ENCODE assay signal across 35 mouse cellular contexts in genomic region chr7:142391108-142391507, GRCm38 (mm10). TPM values are rescaled to one million over a fixed set of nuclear protein-coding genes. Genes with fewer than 3 reads are reported as not detected.
DNase-seq lines count a peak whose midpoint lies in the region; ATAC-seq and TF ChIP-seq lines count a peak whose summit lies in the region.
"Had no signal": no experiment of that assay in that cellular context is flagged by ENCODE, and none has a peak within 500 bp of the region (broad histone marks: within the 10 kb centered on the region; RNA-seq: fewer than 3 reads in every experiment).

No protein-coding gene starts in this region.

- no peak for TF ChIP-seq EP300 in liver, embryonic 14.5 days (IDR thresholded peaks at IDR 0.05; ENCODE audit: low read depth)

- H3K4me2 ChIP-seq in liver, embryonic 14.5 days (ENCODE audit: low read depth), result peak overlapping the region; percentile 6; the same call in 1 of the 2 replicates
- H3K4me2 ChIP-seq in midbrain, embryonic 15.5 days, result no peak overlapping the region
- H3K4me2 ChIP-seq: heart, embryonic 13.5 days; hindbrain, embryonic 14.5 days; neural tube, embryonic 13.5 days had no signal

- H3K9ac ChIP-seq in liver, embryonic 14.5 days (replicated peaks), result no peak overlapping the region
- H3K9ac ChIP-seq in midbrain, embryonic 15.5 days, result no peak overlapping the region
- H3K9ac ChIP-seq: forebrain, postnatal 0 days; heart, embryonic 13.5 days; hindbrain, embryonic 14.5 days; neural tube, embryonic 13.5 days had no signal

- 57% methylated on average over 3 of the region's 3 CpGs for WGBS in liver, embryonic 14.5 days (ENCODE audit: insufficient replicate concordance)
- 78% methylated on average over 3 of the region's 3 CpGs for WGBS in midbrain, embryonic 15.5 days

- TF ChIP-seq CTCF in gastrocnemius, adult 2 months (IDR thresholded peaks at IDR 0.05), result no peak
- no peak for TF ChIP-seq CTCF in liver, embryonic 14.5 days (IDR thresholded peaks at IDR 0.05; ENCODE audit: low read depth)

- no peaks in the 10 kb centered on the region for H3K36me3 ChIP-seq in liver, embryonic 14.5 days (replicated peaks; ENCODE audit: control insufficient read depth, insufficient read depth, low read depth)
- H3K36me3 ChIP-seq in midbrain, embryonic 15.5 days (replicated peaks), result no peaks in the 10 kb centered on the region
- H3K36me3 ChIP-seq: forebrain, embryonic 10.5 days; heart, embryonic 13.5 days; neural tube, embryonic 13.5 days had no signal

- H3K4me1 ChIP-seq in liver, embryonic 14.5 days (replicated peaks; ENCODE audit: control insufficient read depth in 2 of 2, insufficient read depth in 2 of 2, low read length in 1 of 2), result peaks cover 53 to 59% of the 10 kb centered on the region in 2 experiments
- H3K4me1 ChIP-seq in midbrain, embryonic 15.5 days, result peaks cover 13% of the 10 kb centered on the region

- no peaks in the 10 kb centered on the region for H3K9me3 ChIP-seq in liver, embryonic 14.5 days (ENCODE audit: control insufficient read depth, low read length)
- no peaks in the 10 kb centered on the region for H3K9me3 ChIP-seq in midbrain, embryonic 15.5 days
- H3K9me3 ChIP-seq: forebrain, embryonic 10.5 days; heart, embryonic 13.5 days; neural tube, embryonic 13.5 days had no signal

- peak; percentile 18 for DNase-seq in gastrocnemius, adult 2 months
- DNase-seq in gastrocnemius, postnatal 10 days, result no peak
- peak; percentile 6 for DNase-seq in thymus, postnatal 4 days
- DNase-seq in thymus, postnatal 25 days, result no peak
- DNase-seq in liver, embryonic 14.5 days (ENCODE audit: low read depth in 3 of 3, low spot score in 3 of 3), result no peak
- DNase-seq in kidney, postnatal 25 days, result no peak
- DNase-seq in thymus, postnatal 0 days (ENCODE audit: low spot score), result no peak
- DNase-seq: cerebellum, adult 11-12 months; cerebellum, postnatal 14 days; forebrain, postnatal 0 days; gastrocnemius, postnatal 36 days; heart, adult 2 months; heart, postnatal 14 days; kidney, adult 18-20 months; lung, postnatal 10 days; retina, postnatal 1 day; right cerebral cortex, postnatal 25 days; spleen, adult 18-20 months; thymus, postnatal 14 days had no signal

- peak overlapping the region; percentile 38 for H3K27ac ChIP-seq in gastrocnemius, adult 2 months
- peak overlapping the region; percentile 8; the same call in 1 of the 2 replicates for H3K27ac ChIP-seq in liver, embryonic 14.5 days
- no peak overlapping the region for H3K27ac ChIP-seq in midbrain, embryonic 15.5 days
- H3K27ac ChIP-seq: forebrain, embryonic 10.5 days; heart, adult 2 months; heart, embryonic 13.5 days; hindbrain, embryonic 14.5 days; neural tube, embryonic 13.5 days had no signal

- no peaks in the 10 kb centered on the region for H3K27me3 ChIP-seq in liver, embryonic 14.5 days (ENCODE audit: control insufficient read depth, insufficient read depth, low read length)
- no peaks in the 10 kb centered on the region for H3K27me3 ChIP-seq in midbrain, embryonic 15.5 days (replicated peaks)
- H3K27me3 ChIP-seq: heart, embryonic 13.5 days; neural tube, embryonic 13.5 days had no signal

- H3K4me3 ChIP-seq in gastrocnemius, adult 2 months, result no peak overlapping the region
- H3K4me3 ChIP-seq in liver, embryonic 14.5 days (ENCODE audit: insufficient read depth in 1 of 2, low read depth in 2 of 2, low read length in 2 of 2), result no peak overlapping the region
- H3K4me3 ChIP-seq in midbrain, embryonic 15.5 days, result no peak overlapping the region
- H3K4me3 ChIP-seq: forebrain, embryonic 10.5 days; heart, adult 2 months; heart, embryonic 13.5 days; myocyte; neural tube, embryonic 13.5 days had no signal

- intact Hi-C loops in gastrocnemius, adult 2 months (cut with DNase I), result no loop called here

- no peak for ATAC-seq in liver, embryonic 14.5 days (ENCODE audit: insufficient read depth)
- no peak for ATAC-seq in midbrain, embryonic 15.5 days (replicated peaks)
- ATAC-seq: activated CD4-positive, CD25-positive, alpha-beta regulatory T cell, adult 4 months; forebrain, postnatal 0 days; inflammation-experienced regulatory T-cells, adult 6 months; midbrain, embryonic 16.5 days had no signal

RNA-seq across cellular contexts. Expression of gene Ctsd, which starts 3.3 kb away (rescaled TPM):
- 100 to 1,000 TPM; 411 to 467 TPM for total RNA-seq in gastrocnemius, adult 2 months (2021)
- 100 to 1,000 TPM; 249 to 254 TPM for total RNA-seq in gastrocnemius, postnatal 10 days (2021)
- polyA plus RNA-seq in liver, embryonic 14.5 days (2012; rRNA removed), result 180 and 209 TPM in 2 replicates
- polyA plus RNA-seq in liver, embryonic 14.5 days (2014; fragmentation: Nextera tagmentation; extraction: Ambion mirVana), result 324 and 349 TPM in 2 replicates
- polyA plus RNA-seq in thymus, postnatal 0 days (2015; fragmentation: Nextera tagmentation; extraction: Ambion mirVana), result 395 and 403 TPM in 2 replicates
- polyA plus RNA-seq in midbrain, embryonic 15.5 days (2015; fragmentation: Nextera tagmentation; extraction: Ambion mirVana), result 254 and 288 TPM in 2 replicates

RNA-seq across cellular contexts. Expression of gene Gm49369, which starts 8.6 kb away (rescaled TPM):
- 1 to 10 TPM; 1.5 to 1.8 TPM for total RNA-seq in gastrocnemius, adult 2 months (2021)
- total RNA-seq in gastrocnemius, postnatal 10 days (2021), result 1 to 10 TPM in 1 of 2 experiments, not detected in 1; 1.0 TPM
- polyA plus RNA-seq in liver, embryonic 14.5 days (2012; rRNA removed), result 0.66 TPM in 1 of 2 replicates, not detected in the other
- 0.29 TPM in 1 of 2 replicates, not detected in the other for polyA plus RNA-seq in liver, embryonic 14.5 days (2014; fragmentation: Nextera tagmentation; extraction: Ambion mirVana)
- polyA plus RNA-seq in thymus, postnatal 0 days (2015; fragmentation: Nextera tagmentation; extraction: Ambion mirVana), result 5.1 TPM in 1 of 2 replicates, not detected in the other
- polyA plus RNA-seq in midbrain, embryonic 15.5 days (2015; fragmentation: Nextera tagmentation; extraction: Ambion mirVana), result 1.4 and 4.4 TPM in 2 replicates
- polyA plus RNA-seq: activated CD4-positive, CD25-positive, alpha-beta regulatory T cell, adult 4 months; C2C12; embryonic facial prominence, embryonic 11.5 days; forebrain, embryonic 10.5 days; forebrain, postnatal 0 days; heart, adult 2 months; heart, embryonic 13.5 days; hindbrain, embryonic 14.5 days; large intestine, adult 2 months; testis, adult 2 months had no signal

RNA-seq across cellular contexts. Expression of gene Ifitm10, which starts 17.6 kb away (rescaled TPM):
- 1 to 10 TPM; 3.0 to 4.1 TPM for total RNA-seq in gastrocnemius, adult 2 months (2021)
- 1 to 10 TPM; 3.3 to 4.8 TPM for total RNA-seq in gastrocnemius, postnatal 10 days (2021)
- 0.87 and 1.1 TPM in 2 replicates for polyA plus RNA-seq in liver, embryonic 14.5 days (2012; rRNA removed)
- polyA plus RNA-seq in liver, embryonic 14.5 days (2014; fragmentation: Nextera tagmentation; extraction: Ambion mirVana), result 1.0 and 1.3 TPM in 2 replicates
- 8.5 and 10.6 TPM in 2 replicates for polyA plus RNA-seq in thymus, postnatal 0 days (2015; fragmentation: Nextera tagmentation; extraction: Ambion mirVana)
- polyA plus RNA-seq in midbrain, embryonic 15.5 days (2015; fragmentation: Nextera tagmentation; extraction: Ambion mirVana), result 9.5 and 10.1 TPM in 2 replicates
- polyA plus RNA-seq: testis, adult 2 months had no signal

RNA-seq across cellular contexts. Expression of gene Syt8, which starts 43.5 kb away (rescaled TPM):
- total RNA-seq in gastrocnemius, adult 2 months (2021), result not detected
- total RNA-seq in gastrocnemius, postnatal 10 days (2021), result under 1 TPM in 1 of 2 experiments, not detected in 1; 0.36 TPM
- 0.03 and 0.57 TPM in 2 replicates for polyA plus RNA-seq in liver, embryonic 14.5 days (2012; rRNA removed)
- polyA plus RNA-seq in liver, embryonic 14.5 days (2014; fragmentation: Nextera tagmentation; extraction: Ambion mirVana), result not detected in 2 replicates
- polyA plus RNA-seq in thymus, postnatal 0 days (2015; fragmentation: Nextera tagmentation; extraction: Ambion mirVana), result 0.34 and 0.75 TPM in 2 replicates
- not detected in 2 replicates for polyA plus RNA-seq in midbrain, embryonic 15.5 days (2015; fragmentation: Nextera tagmentation; extraction: Ambion mirVana)
- total RNA-seq: forebrain, postnatal 0 days; gastrocnemius, postnatal 36 days; heart, adult 2 months; heart, postnatal 14 days; layer of hippocampus, postnatal 10 days; left cerebral cortex, postnatal 10 days had no signal
- polyA plus RNA-seq: activated CD4-positive, CD25-positive, alpha-beta regulatory T cell, adult 4 months; embryonic facial prominence, embryonic 11.5 days; forebrain, embryonic 10.5 days; forebrain, postnatal 0 days; heart, adult 2 months; hindbrain, embryonic 14.5 days; inflammation-experienced regulatory T-cells, adult 6 months; limb, embryonic 11.5 days; midbrain, embryonic 16.5 days; neural tube, embryonic 13.5 days had no signal

RNA-seq across cellular contexts. Expression of gene Tnni2, which starts 50.5 kb away (rescaled TPM):
- over 10,000 TPM; 15,929 to 19,962 TPM for total RNA-seq in gastrocnemius, adult 2 months (2021)
- over 10,000 TPM; 11,296 to 12,937 TPM for total RNA-seq in gastrocnemius, postnatal 10 days (2021)
- polyA plus RNA-seq in liver, embryonic 14.5 days (2012; rRNA removed), result 1.7 and 2.1 TPM in 2 replicates
- polyA plus RNA-seq in liver, embryonic 14.5 days (2014; fragmentation: Nextera tagmentation; extraction: Ambion mirVana), result 2.1 and 2.2 TPM in 2 replicates
- 14.1 and 14.3 TPM in 2 replicates for polyA plus RNA-seq in thymus, postnatal 0 days (2015; fragmentation: Nextera tagmentation; extraction: Ambion mirVana)
- 0.25 and 0.74 TPM in 2 replicates for polyA plus RNA-seq in midbrain, embryonic 15.5 days (2015; fragmentation: Nextera tagmentation; extraction: Ambion mirVana)
- total RNA-seq: layer of hippocampus, postnatal 10 days had no signal
- polyA plus RNA-seq: activated CD4-positive, CD25-positive, alpha-beta regulatory T cell, adult 4 months; inflammation-experienced regulatory T-cells, adult 6 months; testis, adult 2 months had no signal

Comparison
In these comparisons a context has a peak if more than half of its experiments do, and no peak if none do; other contexts are left out.
1. DNase-seq: peak in gastrocnemius, adult 2 months (single experiment) and thymus, postnatal 4 days (single experiment); none in gastrocnemius, postnatal 10 days (single experiment), thymus, postnatal 25 days (single experiment), liver, embryonic 14.5 days (0 of 3), kidney, postnatal 25 days (0 of 2) and thymus, postnatal 0 days (single experiment).